Mouse (Mus musculus) kidney, embryonic 16.5 days (tissue): ENCODE data around the gene Fam213a. TPM values are rescaled to one million over a fixed set of nuclear protein-coding genes. Genes with fewer than 3 reads are reported as not detected.
A peak's percentile ranks its signal among the peaks of the same experiment; 100 is the strongest.

ENCODE experiments used
- ATAC-seq: fragments of 200-750 bp; cut with Nextera tagmentation; 2 replicates; pipeline ENCODE4 v1.8.0; 2017; ENCODE audit warnings: moderate TSS enrichment; ENCODE audit not compliant: low FRiP score, low TSS enrichment
- H3K27ac ChIP-seq: fragments of 300-500 bp; sonication (generic); 2 replicates; pipeline ENCODE4 v1.5.1; 2014; ENCODE audit warnings: low read length
- H3K27me3 ChIP-seq: fragments of 300-500 bp; sonication (generic); 2 replicates; pipeline ENCODE4 v1.6.1; 2014; ENCODE audit warnings: low read length, control low read depth, mixed read lengths; ENCODE audit not compliant: insufficient read depth
- H3K36me3 ChIP-seq: fragments of 300-500 bp; sonication (generic); 2 replicates; pipeline ENCODE4 v1.6.1; 2014; ENCODE audit warnings: low read length, control low read depth, mixed read lengths; ENCODE audit not compliant: insufficient read depth
- H3K4me1 ChIP-seq: fragments of 300-500 bp; sonication (generic); 2 replicates; pipeline ENCODE4 v1.6.1; 2014; ENCODE audit warnings: low read length, control low read depth, mixed read lengths; ENCODE audit not compliant: insufficient read depth
- H3K4me2 ChIP-seq: fragments of 300-500 bp; sonication (generic); replicated peaks from 2 replicates; pipeline ENCODE4 v1.6.1; 2014; ENCODE audit warnings: low read depth, low read length
- H3K4me3 ChIP-seq: fragments of 300-500 bp; sonication (generic); 2 replicates; pipeline ENCODE4 v1.5.1; 2014; ENCODE audit warnings: mild to moderate bottlenecking, low read length
- H3K9ac ChIP-seq: fragments of 300-500 bp; sonication (generic); replicated peaks from 2 replicates; pipeline ENCODE4 v1.6.1; 2014; ENCODE audit warnings: low read length
- H3K9me3 ChIP-seq: fragments of 300-500 bp; sonication (generic); 2 replicates; pipeline ENCODE4 v1.6.1; 2016; ENCODE audit warnings: low read length, control low read depth
- WGBS: fragments of 180-500 bp; shearing (Covaris S2); extraction: QIAGEN DNeasy Blood & Tissue Kit; methylation state at CpG from one replicate; pipeline ENCODE4 v1.1.7; 2014; 5-methylcytosine and 5-hydroxymethylcytosine counted together
- polyA plus RNA-seq: library from polyadenylated mRNA; unstranded; fragments of >200 nt; fragmentation: Nextera tagmentation; extraction: Ambion mirVana; gene quantifications from 2 replicates; pipeline ENCODE4 v1.2.1, GENCODE M21; 2015

The Fam213a gene
- polyA plus RNA-seq, 1 experiment from 2014 or later = 109 TPM

GRCm38 (mm10) chr14:40949730-40950614, 63.6 kb downstream of the Fam213a start:
- peaks cover 14% of the 10 kb centered on the region; the same call in 1 of the 2 replicates for H3K36me3 ChIP-seq
- ATAC-seq = no peak
- H3K4me3 ChIP-seq = no peak overlapping the region
- no peaks in the 10 kb centered on the region for H3K27me3 ChIP-seq
- H3K4me2 ChIP-seq = no peak overlapping the region
- H3K27ac ChIP-seq = 0 out of 2 replicates have a peak overlapping the region, but pooled peaks have one; percentile 20
- H3K4me1 ChIP-seq = peaks cover 68% of the 10 kb centered on the region
- no peak overlapping the region for H3K9ac ChIP-seq
- 67% methylated on average over 7 of the region's 7 CpGs for WGBS
- no peaks in the 10 kb centered on the region for H3K9me3 ChIP-seq

- Histone ChIP-seq H3K27ac (peak overlapping the region; percentile 60), H3K9ac (no peak overlapping the region), H3K27me3 (no peaks in the 10 kb centered on the region), H3K4me3 (no peak overlapping the region), H3K36me3 (peaks cover 17% of the 10 kb centered on the region; the same call in 1 of the 2 replicates), H3K4me2 (no peak overlapping the region), H3K9me3 (no peaks in the 10 kb centered on the region), H3K4me1 (peaks cover 60% of the 10 kb centered on the region)
- WGBS = 27% methylated on average over 3 of the region's 3 CpGs
- ATAC-seq = no peak
These were observed 64.5 kb downstream of the Fam213a start for GRCm38 (mm10) chr14:40949047-40949446.

GRCm38 (mm10) chr14:40948522-40948921, 65.1 kb downstream of the Fam213a start:
- no peak overlapping the region for H3K4me2 ChIP-seq
- no peak overlapping the region for H3K9ac ChIP-seq
- no peak for ATAC-seq
- H3K27me3 ChIP-seq = no peaks in the 10 kb centered on the region
- no peaks in the 10 kb centered on the region for H3K9me3 ChIP-seq
- peak overlapping the region; percentile 60 for H3K27ac ChIP-seq
- H3K4me1 ChIP-seq = peaks cover 55% of the 10 kb centered on the region
- H3K36me3 ChIP-seq = peaks cover 17% of the 10 kb centered on the region; the same call in 1 of the 2 replicates
- 63% methylated on average over 5 of the region's 5 CpGs for WGBS
- H3K4me3 ChIP-seq = no peak overlapping the region

GRCm38 (mm10) chr14:40947431-40948394, 65.9 kb downstream of the Fam213a start:
- Histone ChIP-seq H3K27ac (peak overlapping the region; percentile 60), H3K4me2 (peak overlapping the region; percentile 23; the same call in 1 of the 2 replicates), H3K9me3 (no peaks in the 10 kb centered on the region), H3K36me3 (peaks cover 17% of the 10 kb centered on the region; the same call in 1 of the 2 replicates), H3K27me3 (no peaks in the 10 kb centered on the region), H3K9ac (no peak overlapping the region), H3K4me3 (no peak overlapping the region), H3K4me1 (peaks cover 47% of the 10 kb centered on the region)
- peak; percentile 64; the same call in 1 of the 2 replicates for ATAC-seq
- 60% methylated on average over 14 of the region's 14 CpGs for WGBS

GRCm38 (mm10) chr14:40943802-40944201, 69.8 kb downstream of the Fam213a start:
- Histone ChIP-seq H3K4me3 (no peak overlapping the region), H3K4me2 (no peak overlapping the region), H3K36me3 (peaks cover 17% of the 10 kb centered on the region; the same call in 1 of the 2 replicates), H3K9me3 (no peaks in the 10 kb centered on the region), H3K4me1 (peaks cover 16% of the 10 kb centered on the region), H3K27me3 (no peaks in the 10 kb centered on the region), H3K9ac (no peak overlapping the region), H3K27ac (no peak overlapping the region)
- no peak for ATAC-seq
- WGBS = 77% methylated on average over 2 of the region's 2 CpGs

Other genes with a start within 250 kb of the Fam213a start
- 0.81 and 0.99 TPM in 2 replicates for gene Sh2d4b, start 120.5 kb downstream of the Fam213a start, polyA plus RNA-seq
- 138 and 144 TPM in 2 replicates for gene Tspan14, start 47.0 kb downstream of the Fam213a start, polyA plus RNA-seq
- 0.45 TPM in 1 of 2 replicates, not detected in the other for gene Dydc2, start 55.4 kb upstream of the Fam213a start, polyA plus RNA-seq
- not detected in 2 replicates for gene Dydc1, start 59.1 kb upstream of the Fam213a start, polyA plus RNA-seq
- gene Mat1a, start 91.2 kb upstream of the Fam213a start, polyA plus RNA-seq = 0.36 and 0.54 TPM in 2 replicates
- gene Sftpa1, start 118.0 kb upstream of the Fam213a start, polyA plus RNA-seq = 3.9 TPM in 1 of 2 replicates, not detected in the other
- gene Mbl1, start 137.7 kb upstream of the Fam213a start, polyA plus RNA-seq = 0.19 TPM in 1 of 2 replicates, not detected in the other
- gene Sftpd, start 171.4 kb upstream of the Fam213a start, polyA plus RNA-seq = 0.16 and 0.45 TPM in 2 replicates